Mouse (Mus musculus) spleen, postnatal 10 days (tissue): ENCODE results near the gene Hist2h2be.
"Not testable (repeated sequence)": the region's sequence is repeated elsewhere in the genome, so short reads cannot be mapped to it uniquely, and the experiment has no call there.

Experiments used
- DNase-seq, 2 experiments: peaks; one replicate each; pipeline ENCODE4 v3.0.0; 2021 to 2022; ENCODE audit warnings: low spot score in 2 of 2

The Hist2h2be gene

GRCm38 (mm10) chr3:96238954-96239793 is 18.3 kb downstream of the Hist2h2be start, which contains the start of gene Hist2h3c2:
TSS of gene Hist2h3c2 (minus strand) at chr3:96239127.
- peak; percentile 76 to 80 for DNase-seq

- DNase-seq = peak; percentile 96 to 100
These were observed 19.3 kb downstream of the Hist2h2be start, which contains the start of gene Hist2h2aa2 for GRCm38 (mm10) chr3:96239949-96240798. TSS of gene Hist2h2aa2 (minus strand) at chr3:96240276.

GRCm38 (mm10) chr3:96240799-96241197 is 19.9 kb downstream of the Hist2h2be start:
- DNase-seq = no peak

GRCm38 (mm10) chr3:96243921-96244572 is 23.1 kb downstream of the Hist2h2be start:
- peak in 1 of 2 experiments; percentile 30 for DNase-seq

- peak; percentile 86 to 93 for DNase-seq
These were observed 24.3 kb downstream of the Hist2h2be start, which contains the start of gene Hist2h2aa1 for GRCm38 (mm10) chr3:96245003-96245886. TSS of gene Hist2h2aa1 (plus strand) at chr3:96245497.

- DNase-seq = peak in 1 of 2 experiments; percentile 51
These were observed 25.1 kb downstream of the Hist2h2be start for GRCm38 (mm10) chr3:96246018-96246417.

- DNase-seq = not testable (repeated sequence)
These were observed 25.5 kb downstream of the Hist2h2be start, which contains the start of gene Hist2h3c1 for GRCm38 (mm10) chr3:96246427-96246856. TSS of gene Hist2h3c1 (plus strand) at chr3:96246685.

- DNase-seq = peak in 1 of 2 experiments; percentile 25
These were observed 26.6 kb downstream of the Hist2h2be start for GRCm38 (mm10) chr3:96247356-96248140.

GRCm38 (mm10) chr3:96248141-96249033 is 27.5 kb downstream of the Hist2h2be start:
- DNase-seq = peak in 1 of 2 experiments; percentile 45

GRCm38 (mm10) chr3:96249034-96249345 is 28.1 kb downstream of the Hist2h2be start:
- no peak for DNase-seq

- no peak for DNase-seq
These were observed 30.0 kb downstream of the Hist2h2be start for GRCm38 (mm10) chr3:96250890-96251289.

GRCm38 (mm10) chr3:96251787-96252186 is 30.9 kb downstream of the Hist2h2be start:
- no peak for DNase-seq

- DNase-seq = peak in 1 of 2 experiments; percentile 57
These were observed 33.9 kb downstream of the Hist2h2be start for GRCm38 (mm10) chr3:96254683-96255355.

GRCm38 (mm10) chr3:96255926-96256593 is 35.1 kb downstream of the Hist2h2be start:
- DNase-seq = no peak

- no peak for DNase-seq
These were observed 36.3 kb downstream of the Hist2h2be start for GRCm38 (mm10) chr3:96257190-96257589.

GRCm38 (mm10) chr3:96260220-96260619 is 39.3 kb downstream of the Hist2h2be start:
- no peak for DNase-seq

- no peak for DNase-seq
These were observed 40.7 kb downstream of the Hist2h2be start for GRCm38 (mm10) chr3:96261623-96262022.
